Comparison of ENCODE assay signal across 12 mouse cellular contexts in genomic region chr16:77759997-77760396, GRCm38 (mm10).
DNase-seq lines count a peak whose midpoint lies in the region; ATAC-seq lines count a peak whose summit lies in the region.
"Had no signal": no experiment of that assay in that cellular context is flagged by ENCODE, and none has a peak within 500 bp of the region (broad histone marks: within the 10 kb centered on the region; RNA-seq: fewer than 3 reads in every experiment).

No protein-coding gene starts in this region.

- DNase-seq in cerebellum, adult 11-12 months, result peak; percentile 12
- peak; percentile 22 to 29 for DNase-seq in cerebellum, postnatal 4 days (ENCODE audit: low spot score in 2 of 2)
- DNase-seq in layer of hippocampus, adult 9-10 months (ENCODE audit: low spot score), result peak; percentile 49
- no peak for DNase-seq in kidney, adult 11 months
- no peak for DNase-seq in adrenal gland, adult 18-20 months (ENCODE audit: low spot score in 2 of 2)
- DNase-seq in heart, postnatal 14 days, result no peak
- no peak for DNase-seq in heart, postnatal 4 days

- H3K9ac ChIP-seq in midbrain, embryonic 16.5 days (ENCODE audit: low read depth, low read length), result peak overlapping the region; percentile 41; the same call in 1 of the 2 replicates
- H3K9ac ChIP-seq: embryonic facial prominence, embryonic 13.5 days; heart, embryonic 13.5 days; limb, embryonic 12.5 days had no signal

- no peaks in the 10 kb centered on the region for H3K27me3 ChIP-seq in midbrain, embryonic 16.5 days (ENCODE audit: control insufficient read depth, insufficient read depth, low read depth, low read length)
- H3K27me3 ChIP-seq: embryonic facial prominence, embryonic 13.5 days; heart, embryonic 13.5 days; limb, embryonic 12.5 days; megakaryocyte, embryonic 14.5 days had no signal

- H3K36me3 ChIP-seq in midbrain, embryonic 16.5 days (ENCODE audit: control insufficient read depth, insufficient read depth, low read length), result no peaks in the 10 kb centered on the region
- H3K36me3 ChIP-seq: embryonic facial prominence, embryonic 13.5 days; heart, embryonic 13.5 days; limb, embryonic 12.5 days had no signal

- H3K4me3 ChIP-seq in midbrain, embryonic 16.5 days (ENCODE audit: low read depth, low read length), result peak overlapping the region; percentile 16
- H3K4me3 ChIP-seq: embryonic facial prominence, embryonic 13.5 days; heart, embryonic 13.5 days; limb, embryonic 12.5 days; megakaryocyte, embryonic 14.5 days had no signal

- H3K9me3 ChIP-seq in midbrain, embryonic 16.5 days (replicated peaks; ENCODE audit: control insufficient read depth, low read length, poor library complexity, severe bottlenecking), result no peaks in the 10 kb centered on the region
- H3K9me3 ChIP-seq: embryonic facial prominence, embryonic 13.5 days; heart, embryonic 13.5 days; limb, embryonic 12.5 days had no signal

- H3K27ac ChIP-seq in midbrain, embryonic 16.5 days (ENCODE audit: low read length), result peak overlapping the region; percentile 80
- H3K27ac ChIP-seq: embryonic facial prominence, embryonic 13.5 days; heart, embryonic 13.5 days; limb, embryonic 12.5 days had no signal

- intact Hi-C loops in heart, postnatal 14 days (cut with DNase I), result no loop called here

- H3K4me1 ChIP-seq in midbrain, embryonic 16.5 days (ENCODE audit: control insufficient read depth, insufficient read depth, low read length), result peaks cover 3% of the 10 kb centered on the region; the same call in 1 of the 2 replicates
- H3K4me1 ChIP-seq: embryonic facial prominence, embryonic 13.5 days; heart, embryonic 13.5 days; limb, embryonic 12.5 days; megakaryocyte, embryonic 14.5 days had no signal

- peak; percentile 88 for ATAC-seq in midbrain, embryonic 16.5 days

- peak overlapping the region; percentile 33; the same call in 1 of the 2 replicates for H3K4me2 ChIP-seq in midbrain, embryonic 16.5 days (ENCODE audit: low read length)
- H3K4me2 ChIP-seq: embryonic facial prominence, embryonic 13.5 days; heart, embryonic 13.5 days; limb, embryonic 12.5 days had no signal

- WGBS in midbrain, embryonic 16.5 days, result 44% methylated on average over 10 of the region's 10 CpGs

Comparison
In these comparisons a context has a peak if more than half of its experiments do, and no peak if none do; other contexts are left out.
1. DNase-seq: peak in cerebellum, adult 11-12 months (single experiment), cerebellum, postnatal 4 days (2 of 2) and layer of hippocampus, adult 9-10 months (single experiment); none in kidney, adult 11 months (single experiment), adrenal gland, adult 18-20 months (0 of 2), heart, postnatal 14 days (0 of 2) and heart, postnatal 4 days (single experiment).